22 mouse cellular contexts compared by ENCODE assay signal in genomic region chr17:66708748-66709147, GRCm38 (mm10).
A peak's percentile ranks its signal among the peaks of the same experiment; 100 is the strongest.
DNase-seq lines count a peak whose midpoint lies in the region; ATAC-seq and TF ChIP-seq lines count a peak whose summit lies in the region.
"Had no signal": no experiment of that assay in that cellular context is flagged by ENCODE, and none has a peak within 500 bp of the region (broad histone marks: within the 10 kb centered on the region; RNA-seq: fewer than 3 reads in every experiment).

No protein-coding gene starts in this region.

- H3K27ac ChIP-seq in intestine, embryonic 15.5 days: no peak overlapping the region
- H3K27ac ChIP-seq in intestine, postnatal 0 days (ENCODE audit: low read depth, low read length): no peak overlapping the region
- H3K27ac ChIP-seq in lung, embryonic 16.5 days (ENCODE audit: low read length): peak overlapping the region; percentile 80
- no peak overlapping the region for H3K27ac ChIP-seq in stomach, embryonic 14.5 days (ENCODE audit: low read length)
- H3K27ac ChIP-seq in stomach, postnatal 0 days (replicated peaks): no peak overlapping the region
- H3K27ac ChIP-seq in stomach, embryonic 15.5 days: no peak overlapping the region
- H3K27ac ChIP-seq: embryonic facial prominence, embryonic 12.5 days; embryonic facial prominence, embryonic 15.5 days; gastrocnemius, adult 2 months; hindbrain, embryonic 12.5 days had no signal

- no peaks in the 10 kb centered on the region for H3K27me3 ChIP-seq in intestine, embryonic 15.5 days (replicated peaks)
- no peaks in the 10 kb centered on the region for H3K27me3 ChIP-seq in intestine, postnatal 0 days (replicated peaks; ENCODE audit: control insufficient read depth, insufficient read depth, low read length)
- H3K27me3 ChIP-seq in lung, embryonic 16.5 days (ENCODE audit: control insufficient read depth, insufficient read depth, low read depth, low read length): no peaks in the 10 kb centered on the region
- no peaks in the 10 kb centered on the region for H3K27me3 ChIP-seq in stomach, embryonic 14.5 days (ENCODE audit: control insufficient read depth, insufficient read depth, low read length)
- no peaks in the 10 kb centered on the region for H3K27me3 ChIP-seq in stomach, postnatal 0 days (ENCODE audit: control insufficient read depth, insufficient read depth, low read length)
- no peaks in the 10 kb centered on the region for H3K27me3 ChIP-seq in stomach, embryonic 15.5 days (replicated peaks)
- H3K27me3 ChIP-seq: embryonic facial prominence, embryonic 12.5 days; embryonic facial prominence, embryonic 15.5 days; hindbrain, embryonic 12.5 days had no signal

- peak; percentile 19; the same call in 1 of the 2 replicates for ATAC-seq in intestine, embryonic 15.5 days
- ATAC-seq in intestine, postnatal 0 days: no peak
- peak; percentile 60 for ATAC-seq in lung, embryonic 16.5 days (ENCODE audit: low read depth)
- peak; percentile 47; the same call in 1 of the 2 replicates for ATAC-seq in stomach, embryonic 14.5 days (ENCODE audit: insufficient number of reproducible peaks, insufficient read depth, low FRiP score, low read depth)
- no peak for ATAC-seq in stomach, postnatal 0 days (ENCODE audit: low FRiP score, low TSS enrichment)
- ATAC-seq in stomach, embryonic 15.5 days (ENCODE audit: insufficient read depth, low FRiP score, low read depth): peak; percentile 23; the same call in 1 of the 2 replicates
- ATAC-seq: activated CD4-positive, CD25-positive, alpha-beta regulatory T cell, adult 4 months; forebrain, embryonic 14.5 days; forebrain, postnatal 0 days had no signal

- WGBS in intestine, embryonic 15.5 days: 76% methylated on average over 4 of the region's 4 CpGs
- WGBS in intestine, postnatal 0 days: 58% methylated on average over 4 of the region's 4 CpGs
- 68% methylated on average over 4 of the region's 4 CpGs for WGBS in lung, embryonic 16.5 days
- WGBS in stomach, embryonic 14.5 days: 82% methylated on average over 4 of the region's 4 CpGs
- WGBS in stomach, postnatal 0 days: 84% methylated on average over 4 of the region's 4 CpGs
- 75% methylated on average over 4 of the region's 4 CpGs for WGBS in stomach, embryonic 15.5 days

- peaks cover 16% of the 10 kb centered on the region for H3K4me1 ChIP-seq in intestine, embryonic 15.5 days (replicated peaks)
- 0 out of 2 replicates have a peak, but pooled peaks cover 4% of the 10 kb centered on the region for H3K4me1 ChIP-seq in intestine, postnatal 0 days (replicated peaks; ENCODE audit: control insufficient read depth, insufficient read depth, low read length)
- peaks cover 27% of the 10 kb centered on the region for H3K4me1 ChIP-seq in lung, embryonic 16.5 days (replicated peaks; ENCODE audit: control insufficient read depth, insufficient read depth, low read length)
- H3K4me1 ChIP-seq in stomach, embryonic 14.5 days (ENCODE audit: control insufficient read depth, insufficient read depth, low read length): peaks cover 8% of the 10 kb centered on the region; the same call in 1 of the 2 replicates
- H3K4me1 ChIP-seq in stomach, postnatal 0 days (replicated peaks; ENCODE audit: control insufficient read depth, insufficient read depth): 0 out of 2 replicates have a peak, but pooled peaks cover 3% of the 10 kb centered on the region
- peaks cover 14% of the 10 kb centered on the region; the same call in 1 of the 2 replicates for H3K4me1 ChIP-seq in stomach, embryonic 15.5 days

- no peak for DNase-seq in lung, postnatal 10 days
- no peak for DNase-seq in stomach, postnatal 0 days (ENCODE audit: low spot score)
- DNase-seq in layer of hippocampus, postnatal 36 days: no peak
- DNase-seq: adrenal gland, adult 8-10 months; adrenal gland, postnatal 25 days; cerebellum, adult 11-12 months; cerebellum, adult 9-11 months; cerebellum, postnatal 25 days; forebrain, postnatal 0 days; gastrocnemius, adult 2 months; gastrocnemius, postnatal 14 days had no signal

- no peaks in the 10 kb centered on the region for H3K9me3 ChIP-seq in intestine, embryonic 15.5 days
- no peaks in the 10 kb centered on the region for H3K9me3 ChIP-seq in intestine, postnatal 0 days (ENCODE audit: control insufficient read depth)
- H3K9me3 ChIP-seq in lung, embryonic 16.5 days (ENCODE audit: control insufficient read depth, low read length): no peaks in the 10 kb centered on the region
- H3K9me3 ChIP-seq in stomach, embryonic 14.5 days (ENCODE audit: control insufficient read depth, low read depth, low read length): no peaks in the 10 kb centered on the region
- no peaks in the 10 kb centered on the region for H3K9me3 ChIP-seq in stomach, postnatal 0 days (ENCODE audit: control insufficient read depth, low read length)
- H3K9me3 ChIP-seq in stomach, embryonic 15.5 days: no peaks in the 10 kb centered on the region
- H3K9me3 ChIP-seq: embryonic facial prominence, embryonic 12.5 days; embryonic facial prominence, embryonic 15.5 days; hindbrain, embryonic 12.5 days had no signal

- no peak overlapping the region for H3K4me3 ChIP-seq in intestine, embryonic 15.5 days (replicated peaks)
- no peak overlapping the region for H3K4me3 ChIP-seq in intestine, postnatal 0 days (ENCODE audit: low read depth, low read length)
- no peak overlapping the region for H3K4me3 ChIP-seq in lung, embryonic 16.5 days (ENCODE audit: low read length)
- H3K4me3 ChIP-seq in stomach, embryonic 14.5 days (ENCODE audit: low read depth, low read length): no peak overlapping the region
- no peak overlapping the region for H3K4me3 ChIP-seq in stomach, postnatal 0 days (ENCODE audit: low read depth, low read length)
- no peak overlapping the region for H3K4me3 ChIP-seq in stomach, embryonic 15.5 days (replicated peaks)
- H3K4me3 ChIP-seq: embryonic facial prominence, embryonic 12.5 days; embryonic facial prominence, embryonic 15.5 days; gastrocnemius, adult 2 months; hindbrain, embryonic 12.5 days had no signal

- H3K9ac ChIP-seq in intestine, embryonic 15.5 days: no peak overlapping the region
- H3K9ac ChIP-seq in intestine, postnatal 0 days (ENCODE audit: low read depth, low read length): no peak overlapping the region
- H3K9ac ChIP-seq in lung, embryonic 16.5 days (ENCODE audit: low read length): no peak overlapping the region
- no peak overlapping the region for H3K9ac ChIP-seq in stomach, embryonic 14.5 days (replicated peaks; ENCODE audit: low read depth, low read length)
- H3K9ac ChIP-seq in stomach, postnatal 0 days (ENCODE audit: low read length): no peak overlapping the region
- no peak overlapping the region for H3K9ac ChIP-seq in stomach, embryonic 15.5 days
- H3K9ac ChIP-seq: embryonic facial prominence, embryonic 12.5 days; embryonic facial prominence, embryonic 15.5 days; forebrain, postnatal 0 days; hindbrain, embryonic 12.5 days had no signal

- no peak for TF ChIP-seq EP300 in stomach, postnatal 0 days (optimal IDR thresholded peaks at IDR 0.05)

- TF ChIP-seq CTCF in intestine, postnatal 0 days (IDR thresholded peaks at IDR 0.05; ENCODE audit: low read depth): no peak
- no peak for TF ChIP-seq CTCF in stomach, postnatal 0 days (IDR thresholded peaks at IDR 0.05; ENCODE audit: low read depth)

- no peaks in the 10 kb centered on the region for H3K36me3 ChIP-seq in intestine, embryonic 15.5 days
- no peaks in the 10 kb centered on the region for H3K36me3 ChIP-seq in intestine, postnatal 0 days (ENCODE audit: control insufficient read depth, insufficient read depth)
- no peaks in the 10 kb centered on the region for H3K36me3 ChIP-seq in lung, embryonic 16.5 days (ENCODE audit: control insufficient read depth, insufficient read depth, low read length)
- H3K36me3 ChIP-seq in stomach, embryonic 14.5 days (ENCODE audit: control insufficient read depth, insufficient read depth, low read length): no peaks in the 10 kb centered on the region
- H3K36me3 ChIP-seq in stomach, postnatal 0 days (ENCODE audit: control insufficient read depth, insufficient read depth, low read length): no peaks in the 10 kb centered on the region
- no peaks in the 10 kb centered on the region for H3K36me3 ChIP-seq in stomach, embryonic 15.5 days
- H3K36me3 ChIP-seq: embryonic facial prominence, embryonic 12.5 days; embryonic facial prominence, embryonic 15.5 days; hindbrain, embryonic 12.5 days had no signal

- no peak overlapping the region for H3K4me2 ChIP-seq in intestine, embryonic 15.5 days (replicated peaks)
- H3K4me2 ChIP-seq in intestine, postnatal 0 days (replicated peaks; ENCODE audit: low read depth): no peak overlapping the region
- no peak overlapping the region for H3K4me2 ChIP-seq in lung, embryonic 16.5 days (ENCODE audit: low read depth, low read length)
- no peak overlapping the region for H3K4me2 ChIP-seq in stomach, embryonic 14.5 days (replicated peaks; ENCODE audit: low read depth, low read length)
- H3K4me2 ChIP-seq in stomach, postnatal 0 days (replicated peaks; ENCODE audit: low read depth): no peak overlapping the region
- H3K4me2 ChIP-seq in stomach, embryonic 15.5 days: no peak overlapping the region
- H3K4me2 ChIP-seq: embryonic facial prominence, embryonic 12.5 days; embryonic facial prominence, embryonic 15.5 days; heart, embryonic 11.5 days; hindbrain, embryonic 12.5 days had no signal

Comparison
In these comparisons a context has a peak if more than half of its experiments do, and no peak if none do; other contexts are left out.
1. ATAC-seq: peak in intestine, embryonic 15.5 days (single experiment), lung, embryonic 16.5 days (single experiment), stomach, embryonic 14.5 days (single experiment) and stomach, embryonic 15.5 days (single experiment); none in intestine, postnatal 0 days (single experiment) and stomach, postnatal 0 days (single experiment).